Mouse (Mus musculus): ENCODE measurements at regions not wholly inside any gene's neighbourhood (a gene's known extent, or its start where the extent isn't known, plus 50 kb on each side); places are given as distances from the start of the nearest gene placed in this dataset.
A peak's percentile ranks its signal among the peaks of the same experiment; 100 is the strongest.

DNA sequence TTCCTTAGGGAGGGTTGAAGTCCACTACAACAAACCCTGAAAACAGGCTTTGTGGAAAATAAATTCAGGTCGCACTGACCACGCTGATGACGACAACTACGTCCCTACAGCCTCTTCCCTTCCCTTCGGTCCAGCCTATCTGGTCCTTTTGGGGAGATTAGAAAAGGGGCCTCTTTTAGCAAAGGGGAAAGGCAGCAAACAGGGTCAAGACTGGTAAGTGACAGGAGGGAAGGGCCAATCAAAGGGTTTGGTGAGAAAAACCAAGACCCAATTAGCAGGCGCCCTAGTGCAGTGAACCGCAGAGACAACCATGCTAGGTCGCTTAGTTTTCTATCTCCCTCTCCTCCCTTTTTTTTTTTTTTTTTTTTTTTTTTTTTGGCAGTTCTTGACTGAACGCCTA, 124.2 kb upstream of the Kit start (continued):
- peak in 1 of 2 experiments; percentile 80; a peak in 2 of 4 replicates for TF ChIP-seq POLR2A (IDR thresholded peaks at IDR 0.05; ENCODE audit: control insufficient read depth in 1 of 2, insufficient read depth in 1 of 2, low read depth in 1 of 2, low read length in 2 of 2, poor library complexity in 1 of 2)
- TF ChIP-seq ZNF384 (IDR thresholded peaks at IDR 0.05; ENCODE audit: low read depth, low read length) = peak; percentile 99
- peak; percentile 38; the same call in 1 of the 2 replicates for TF ChIP-seq SIN3A (IDR thresholded peaks at IDR 0.05; ENCODE audit: low read length)

- Histone ChIP-seq H3K9ac (ENCODE audit: control insufficient read depth, low read depth, low read length, poor library complexity, severe bottlenecking) (peak overlapping the region; percentile 78), H3K4me1 (ENCODE audit: control insufficient read depth in 1 of 2, insufficient read depth in 2 of 2, low read length in 2 of 2) (peaks cover 5 to 28% of the 10 kb centered on the region in 2 experiments), H3K79me2 (ENCODE audit: control insufficient read depth, insufficient read depth, low read length, poor library complexity) (peaks cover 2% of the 10 kb centered on the region; the same call in 1 of the 2 replicates), H3K27ac (ENCODE audit: control insufficient read depth, low read depth, low read length) (peak overlapping the region; percentile 99), H3K4me3 (ENCODE audit: control insufficient read depth in 1 of 2, insufficient read depth in 1 of 2, low read depth in 2 of 2, low read length in 2 of 2) (peak overlapping the region; percentile 56 to 60), H3K27me3 (ENCODE audit: control insufficient read depth in 1 of 2, insufficient read depth in 2 of 2, low read length in 2 of 2) (no peaks in the 10 kb centered on the region), H3K9me3 (replicated peaks; ENCODE audit: insufficient read depth, low read length) (no peaks in the 10 kb centered on the region), H3K36me3 (ENCODE audit: control insufficient read depth in 1 of 2, insufficient read depth in 2 of 2, low read length in 2 of 2) (peaks cover 0 to 14% of the 10 kb centered on the region in 2 experiments; a peak in 2 of 4 replicates)
- DNase-seq (ENCODE audit: low read depth, low spot score) = no peak
- TF ChIP-seq MYB (IDR thresholded peaks at IDR 0.05; ENCODE audit: low read depth, low read length) (no peak), GATA1 (IDR thresholded peaks at IDR 0.05; ENCODE audit: low read depth, low read length) (peak; percentile 20; the same call in 1 of the 2 replicates), MEF2A (IDR thresholded peaks at IDR 0.05; ENCODE audit: extremely low read depth, insufficient replicate concordance, low read depth, low read length, poor library complexity, severe bottlenecking) (no peak), POLR2A (IDR thresholded peaks at IDR 0.05; ENCODE audit: control insufficient read depth in 1 of 2, insufficient read depth in 1 of 2, low read depth in 1 of 2, low read length in 2 of 2, poor library complexity in 1 of 2) (peak in 1 of 2 experiments; percentile 9; a peak in 1 of 4 replicates), RAD21 (IDR thresholded peaks at IDR 0.05; ENCODE audit: low read depth, low read length) (no peak)
Observed at GRCm38 (mm10) chr5:75451081-75451480, 123.6 kb upstream of the Kit start.

DNA sequence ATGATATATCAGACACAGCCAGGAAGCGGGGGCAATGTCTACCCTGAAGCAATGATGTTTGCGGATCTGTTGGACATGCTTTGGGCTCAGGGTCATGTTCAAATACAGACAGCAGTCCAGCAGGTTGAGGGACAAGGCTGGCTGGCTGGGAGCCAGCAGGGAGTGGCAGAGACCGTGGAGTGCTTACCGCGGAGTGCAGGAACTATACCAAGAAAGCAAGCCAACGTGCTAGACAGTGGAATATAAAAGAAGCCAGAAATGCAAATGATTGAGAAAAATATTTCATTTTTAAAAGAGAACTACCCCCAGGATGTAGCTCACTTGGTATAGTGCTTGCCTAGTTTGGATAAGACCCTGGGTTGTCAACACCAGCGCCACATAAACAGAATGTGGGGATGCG, 123.0 kb upstream of the Kit start:
- Histone ChIP-seq H3K9ac (ENCODE audit: control insufficient read depth, low read depth, low read length, poor library complexity, severe bottlenecking) (peak overlapping the region; percentile 78), H3K9me3 (replicated peaks; ENCODE audit: insufficient read depth, low read length) (no peaks in the 10 kb centered on the region), H3K27me3 (ENCODE audit: control insufficient read depth in 1 of 2, insufficient read depth in 2 of 2, low read length in 2 of 2) (no peaks in the 10 kb centered on the region), H3K36me3 (ENCODE audit: control insufficient read depth in 1 of 2, insufficient read depth in 2 of 2, low read length in 2 of 2) (peaks cover 0 to 14% of the 10 kb centered on the region in 2 experiments; a peak in 2 of 4 replicates), H3K27ac (ENCODE audit: control insufficient read depth, low read depth, low read length) (peak overlapping the region; percentile 99), H3K4me3 (ENCODE audit: control insufficient read depth in 1 of 2, insufficient read depth in 1 of 2, low read depth in 2 of 2, low read length in 2 of 2) (peak overlapping the region; percentile 56 to 60), H3K4me1 (ENCODE audit: control insufficient read depth in 1 of 2, insufficient read depth in 2 of 2, low read length in 2 of 2) (peaks cover 5 to 30% of the 10 kb centered on the region in 2 experiments), H3K79me2 (ENCODE audit: control insufficient read depth, insufficient read depth, low read length, poor library complexity) (peaks cover 2% of the 10 kb centered on the region; the same call in 1 of the 2 replicates)
- peak; percentile 86 for DNase-seq (ENCODE audit: low read depth, low spot score)
- peak; percentile 81 for TF ChIP-seq ZMIZ1 (IDR thresholded peaks at IDR 0.05; ENCODE audit: low read depth, low read length)
- TF ChIP-seq USF1 (IDR thresholded peaks at IDR 0.05; ENCODE audit: low read depth, low read length) = no peak
- TF ChIP-seq MYB (IDR thresholded peaks at IDR 0.05; ENCODE audit: low read depth, low read length) = no peak
- no peak; a peak in 1 of 4 replicates for TF ChIP-seq POLR2A (IDR thresholded peaks at IDR 0.05; ENCODE audit: control insufficient read depth in 1 of 2, insufficient read depth in 1 of 2, low read depth in 1 of 2, low read length in 2 of 2, poor library complexity in 1 of 2)
- no peak for TF ChIP-seq MEF2A (IDR thresholded peaks at IDR 0.05; ENCODE audit: extremely low read depth, insufficient replicate concordance, low read depth, low read length, poor library complexity, severe bottlenecking)
- no peak for TF ChIP-seq CHD2 (IDR thresholded peaks at IDR 0.05; ENCODE audit: low read length)
- peak; percentile 68; the same call in 1 of the 2 replicates for TF ChIP-seq MYC (IDR thresholded peaks at IDR 0.05; ENCODE audit: low read depth, low read length)
- TF ChIP-seq RAD21 (IDR thresholded peaks at IDR 0.05; ENCODE audit: low read depth, low read length) = peak; percentile 8; the same call in 1 of the 2 replicates
- peak; percentile 52 for TF ChIP-seq SIN3A (IDR thresholded peaks at IDR 0.05; ENCODE audit: low read length)
- no peak for TF ChIP-seq ZNF384 (IDR thresholded peaks at IDR 0.05; ENCODE audit: low read depth, low read length)
- TF ChIP-seq TCF12 (IDR thresholded peaks at IDR 0.05; ENCODE audit: low read depth, low read length) = no peak; the same call in 1 of the 2 replicates
- TF ChIP-seq POLR2AphosphoS5 (IDR thresholded peaks at IDR 0.05; ENCODE audit: borderline replicate concordance, low read depth, low read length) = 0 out of 2 replicates have a peak, but pooled peaks have one; percentile 47
- peak; percentile 72 for TF ChIP-seq MAX (IDR thresholded peaks at IDR 0.05; ENCODE audit: low read length)
- TF ChIP-seq GABPA (IDR thresholded peaks at IDR 0.05; ENCODE audit: low read depth, low read length) = no peak
- TF ChIP-seq POLR2AphosphoS2 (IDR thresholded peaks at IDR 0.05; ENCODE audit: low read length) = peak; percentile 44; the same call in 1 of the 2 replicates
- peak; percentile 80 for TF ChIP-seq MXI1 (IDR thresholded peaks at IDR 0.05; ENCODE audit: low read depth, low read length)
- no peak for TF ChIP-seq USF2 (IDR thresholded peaks at IDR 0.05; ENCODE audit: borderline replicate concordance in 1 of 2, insufficient read depth in 1 of 2, low read depth in 1 of 2, low read length in 2 of 2)
- peak in 1 of 2 experiments; percentile 6; a peak in 1 of 4 replicates for TF ChIP-seq EP300 (IDR thresholded peaks at IDR 0.05; ENCODE audit: low read depth in 1 of 2, low read length in 2 of 2)
- peak; percentile 70; the same call in 1 of the 2 replicates for TF ChIP-seq ETS1 (IDR thresholded peaks at IDR 0.05; ENCODE audit: low read depth, low read length)
- no peak for TF ChIP-seq BHLHE40 (IDR thresholded peaks at IDR 0.05; ENCODE audit: borderline replicate concordance, low read depth, low read length)
- TF ChIP-seq TBP (IDR thresholded peaks at IDR 0.05; ENCODE audit: low read depth, low read length) = peak; percentile 85
- TF ChIP-seq HCFC1 (IDR thresholded peaks at IDR 0.05; ENCODE audit: low read depth, low read length) = no peak
- TF ChIP-seq NELFE (IDR thresholded peaks at IDR 0.05; ENCODE audit: low read depth, low read length) = peak; percentile 55; the same call in 1 of the 2 replicates
- TF ChIP-seq KAT2A (conservative IDR thresholded peaks at IDR 0.05; ENCODE audit: low read depth, low read length) = no peak
- TF ChIP-seq NRF1 (IDR thresholded peaks at IDR 0.05; ENCODE audit: insufficient read depth, low read depth, low read length, poor library complexity, severe bottlenecking) = no peak

Data from MEL (cell line).